Mouse (Mus musculus) myocyte (in vitro differentiated cells): ENCODE measurements around the gene Trip11.

Experiments used
- E2F4 ChIP-seq: IDR thresholded peaks from one replicate; pipeline ENCODE4 v1.6.1; 2011; ENCODE audit warnings: mild to moderate bottlenecking, control low read depth, moderate library complexity; ENCODE audit not compliant: insufficient read depth
- MAX ChIP-seq: IDR thresholded peaks from one replicate; pipeline ENCODE4 v1.6.1; 2011; ENCODE audit warnings: low read depth, mild to moderate bottlenecking, control low read depth
- MYOD1 ChIP-seq, 3 experiments: IDR thresholded peaks; one replicate each; pipeline ENCODE4 v1.6.1; 2011; ENCODE audit warnings: control low read depth in 2 of 3, low read depth in 2 of 3, mild to moderate bottlenecking in 2 of 3, moderate library complexity in 1 of 3; ENCODE audit not compliant: insufficient read length in 2 of 3, control insufficient read depth in 1 of 3
- POLR2A ChIP-seq: IDR thresholded peaks from one replicate; pipeline ENCODE4 v1.6.1; 2011; ENCODE audit warnings: low read depth, mild to moderate bottlenecking, control low read depth, moderate library complexity; ENCODE audit not compliant: insufficient read length
- POLR2AphosphoS2 ChIP-seq: IDR thresholded peaks from one replicate; pipeline ENCODE4 v1.6.1; 2011; ENCODE audit warnings: low read depth, control low read depth; ENCODE audit not compliant: insufficient read length
- SRF ChIP-seq: IDR thresholded peaks from one replicate; pipeline ENCODE4 v1.6.1; 2011; ENCODE audit warnings: low read depth; ENCODE audit not compliant: control insufficient read depth, insufficient read length
- TCF12 ChIP-seq: IDR thresholded peaks from one replicate; pipeline ENCODE4 v1.6.1; 2011; ENCODE audit warnings: mild to moderate bottlenecking, control low read depth; ENCODE audit not compliant: poor library complexity, insufficient read depth, severe bottlenecking
- TCF3 ChIP-seq: IDR thresholded peaks from one replicate; pipeline ENCODE4 v1.6.1; 2011; ENCODE audit warnings: low read depth, control low read depth; ENCODE audit not compliant: insufficient read length
- USF1 ChIP-seq: IDR thresholded peaks from one replicate; pipeline ENCODE4 v1.6.1; 2011; ENCODE audit warnings: low read depth, mild to moderate bottlenecking, control low read depth, moderate library complexity

- no peak for TF ChIP-seq MAX
- TF ChIP-seq POLR2A, result no peak
- no peak for TF ChIP-seq MYOD1 (IDR thresholded peaks at IDR 0.05; ENCODE audit: control insufficient read depth in 1 of 3, insufficient read length in 2 of 3, low read depth in 2 of 3)
- no peak for TF ChIP-seq USF1
- no peak for TF ChIP-seq POLR2AphosphoS2
- no peak for TF ChIP-seq E2F4
- TF ChIP-seq TCF3, result no peak
- no peak for TF ChIP-seq TCF12
- no peak for TF ChIP-seq SRF
These were observed 50.6 kb downstream of the Trip11 start for GRCm38 (mm10) chr12:101862286-101862964.
